Mouse (Mus musculus): ENCODE measurements at regions not wholly inside any gene's neighbourhood (a gene's known extent, or its start where the extent isn't known, plus 50 kb on each side); places are given as distances from the start of the nearest gene placed in this dataset.

DNA sequence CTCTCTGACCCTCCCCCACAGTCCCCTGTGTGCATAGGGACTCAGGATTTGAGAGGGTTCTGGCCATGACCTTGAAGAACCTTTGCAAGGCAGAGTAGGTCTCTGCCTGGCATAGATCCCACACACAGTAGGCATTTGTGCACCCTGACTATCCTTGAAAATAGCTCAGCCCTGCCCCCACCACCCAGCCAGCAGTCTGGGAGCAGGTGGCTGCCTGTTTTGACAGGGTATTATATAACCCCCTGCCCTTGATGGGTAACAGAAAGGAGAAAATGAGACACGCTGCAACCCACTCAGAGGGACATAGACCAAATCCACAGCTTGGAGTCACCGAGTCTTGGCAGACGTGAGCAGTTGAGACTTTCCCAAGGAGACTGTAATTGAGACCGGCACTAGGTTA lies 58.9 kb upstream of the Zfp536 start:
- TF ChIP-seq SMC3 (IDR thresholded peaks at IDR 0.05; ENCODE audit: low read depth, low read length) (no peak), BHLHE40 (IDR thresholded peaks at IDR 0.05; ENCODE audit: borderline replicate concordance, low read depth, low read length) (no peak), RAD21 (IDR thresholded peaks at IDR 0.05; ENCODE audit: low read depth, low read length) (no peak), POLR2A (IDR thresholded peaks at IDR 0.05; ENCODE audit: control insufficient read depth in 1 of 2, insufficient read depth in 1 of 2, low read depth in 1 of 2, low read length in 2 of 2, poor library complexity in 1 of 2) (no peak), EP300 (IDR thresholded peaks at IDR 0.05; ENCODE audit: low read depth in 1 of 2, low read length in 2 of 2) (no peak)

Data from MEL (cell line).